Mouse (Mus musculus) liver, adult 2 months (tissue): ENCODE results near the gene Htra3.

Source experiments
- CTCF ChIP-seq: fragments of 200-500 bp; IDR thresholded peaks from 2 replicates; pipeline ENCODE4 v1.5.1; 2011; ENCODE audit warnings: low read depth, low read length, control low read depth
- POLR2A ChIP-seq: fragments of 200-500 bp; IDR thresholded peaks from 2 replicates; pipeline ENCODE4 v1.6.1; 2011; ENCODE audit warnings: low read length, control low read depth; ENCODE audit not compliant: insufficient read depth; ENCODE audit errors: extremely low read depth

DNA sequence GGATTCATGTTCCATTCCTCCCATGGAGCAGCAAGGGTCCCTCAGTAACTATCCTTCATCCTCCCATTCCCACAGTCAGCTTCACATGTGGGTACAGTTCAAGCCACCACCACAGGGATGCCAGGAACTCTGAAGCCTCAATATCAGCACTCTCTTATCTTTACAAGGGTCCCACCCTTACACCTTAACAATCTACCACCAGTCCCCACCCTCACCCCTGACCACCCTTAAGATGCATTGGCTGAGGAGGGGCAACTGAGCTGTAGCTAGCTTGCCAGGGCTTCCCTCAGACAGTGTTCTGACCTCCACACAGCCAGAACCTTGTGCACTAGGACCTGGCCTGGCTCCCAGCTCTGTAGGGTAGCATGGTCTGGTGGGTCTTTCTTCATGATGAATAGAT, 39.8 kb upstream of the Htra3 start:
- TF ChIP-seq POLR2A (no peak), CTCF (no peak)
